Mouse (Mus musculus): ENCODE results near the gene Tnfrsf26.

Tnfrsf26 gene

GRCm38 (mm10) chr7:143599428-143600230 is 28.9 kb downstream of the Tnfrsf26 start, which contains the start of gene Cars:
Gene Cars, minus strand, starts transcription at chr7:143600090.
- peak; percentile 98 for DNase-seq (ENCODE audit: low read depth)

- no peak for DNase-seq (ENCODE audit: low read depth)
Observed at GRCm38 (mm10) chr7:143594865-143595264, 33.7 kb downstream of the Tnfrsf26 start.

DNA sequence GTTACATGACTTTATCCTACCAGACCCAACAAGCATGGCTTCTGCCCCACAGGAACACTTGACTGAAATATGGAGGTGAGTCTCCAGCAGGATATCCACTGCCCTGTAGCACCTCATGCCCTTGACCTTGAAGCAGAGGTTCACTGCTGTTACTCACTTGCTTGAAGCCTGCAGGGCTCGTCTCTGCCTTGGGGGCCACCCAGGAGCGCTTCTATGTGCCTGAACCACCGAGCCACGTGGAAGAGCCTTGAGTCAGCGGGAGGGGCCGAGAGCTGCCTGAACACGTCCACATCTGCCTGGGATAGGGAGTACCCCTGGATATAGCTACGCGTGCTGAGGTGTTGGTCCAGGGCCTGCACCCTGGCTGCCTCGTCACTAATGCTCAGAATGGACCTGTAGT is 36.3 kb downstream of the Tnfrsf26 start:
- DNase-seq (ENCODE audit: low read depth), result no peak

DNA sequence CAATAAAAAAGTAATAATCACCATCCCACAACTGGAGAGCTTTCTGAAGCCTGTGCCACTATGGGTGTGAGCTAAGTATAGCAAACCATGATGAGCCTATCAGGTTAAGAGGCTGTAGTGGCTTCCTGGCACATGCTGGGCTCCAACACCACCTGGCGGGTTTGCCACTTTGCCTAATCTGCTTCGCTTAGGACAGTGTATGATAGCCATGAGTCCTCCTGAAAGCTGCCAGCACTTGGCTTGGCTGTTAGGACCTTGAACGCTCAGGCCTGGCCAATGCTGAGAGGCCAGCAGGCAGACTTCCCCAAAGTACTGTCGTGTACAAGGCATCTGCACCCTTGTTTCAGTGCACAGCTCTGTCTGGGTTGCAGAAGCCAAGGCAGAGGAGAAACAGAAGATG is 40.5 kb downstream of the Tnfrsf26 start:
- no peak for DNase-seq (ENCODE audit: low read depth)

GRCm38 (mm10) chr7:143587586-143587985 is 40.9 kb downstream of the Tnfrsf26 start:
- no peak for DNase-seq (ENCODE audit: low read depth)

DNA sequence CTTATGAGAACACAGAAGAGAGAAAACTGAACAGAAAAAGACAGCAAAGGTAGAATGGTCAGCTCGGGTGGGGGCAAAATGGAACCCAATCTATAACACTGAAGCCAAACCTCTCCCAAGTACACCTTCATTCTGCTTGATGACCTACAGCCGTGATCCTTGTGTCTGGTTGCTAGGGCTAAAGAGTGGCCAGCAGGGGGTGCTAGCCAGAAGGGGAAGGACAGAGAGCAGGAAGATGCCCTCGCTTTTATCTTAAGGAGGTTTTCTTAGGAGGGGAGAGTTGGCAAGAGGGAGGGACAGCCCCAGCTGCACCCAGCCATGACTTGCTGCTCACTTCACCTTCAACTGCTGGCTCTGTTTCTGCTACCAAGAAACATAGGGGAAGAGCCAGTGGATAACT is 44.6 kb downstream of the Tnfrsf26 start:
- peak; percentile 88 for DNase-seq (ENCODE audit: low read depth)

DNA sequence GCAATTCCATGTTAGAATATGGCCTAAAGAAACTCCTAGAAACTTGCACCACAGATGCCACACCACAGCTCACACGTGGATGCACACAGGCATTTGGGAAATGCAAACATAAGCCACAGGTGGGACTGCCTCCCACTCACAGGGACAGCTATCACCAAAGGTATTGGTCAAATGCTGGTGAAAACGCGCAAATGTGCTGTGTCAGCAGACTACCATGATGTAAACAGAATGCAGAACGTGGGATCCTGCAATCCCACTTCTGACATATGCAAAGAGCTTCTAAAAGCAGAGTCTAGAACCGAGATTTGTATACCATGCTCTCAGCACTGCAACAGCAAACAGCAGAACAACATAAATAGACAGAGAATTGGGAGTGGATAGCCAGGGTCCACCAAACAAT is 45.5 kb downstream of the Tnfrsf26 start:
- DNase-seq (ENCODE audit: low read depth), result no peak

DNA sequence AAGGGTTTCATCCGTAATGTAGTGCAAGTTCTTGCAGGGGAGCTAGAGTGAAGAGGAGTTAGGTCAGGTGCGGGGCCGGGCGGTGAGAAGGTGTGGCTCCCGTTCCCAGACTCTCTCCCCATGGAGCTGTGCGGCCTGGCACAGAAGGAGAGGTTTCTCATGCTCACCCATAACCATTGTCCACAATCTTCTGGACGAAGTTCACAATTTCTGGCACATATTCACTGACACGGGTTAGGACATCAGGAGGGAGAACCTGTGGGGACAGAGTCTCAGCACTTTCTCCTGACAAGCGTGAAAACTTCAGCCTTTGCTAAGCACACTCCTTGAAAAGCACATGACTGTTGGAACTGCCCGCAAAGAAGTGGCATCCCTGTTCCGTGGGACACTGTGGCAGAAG is 52.8 kb downstream of the Tnfrsf26 start:
- DNase-seq (ENCODE audit: low read depth), result no peak

DNA sequence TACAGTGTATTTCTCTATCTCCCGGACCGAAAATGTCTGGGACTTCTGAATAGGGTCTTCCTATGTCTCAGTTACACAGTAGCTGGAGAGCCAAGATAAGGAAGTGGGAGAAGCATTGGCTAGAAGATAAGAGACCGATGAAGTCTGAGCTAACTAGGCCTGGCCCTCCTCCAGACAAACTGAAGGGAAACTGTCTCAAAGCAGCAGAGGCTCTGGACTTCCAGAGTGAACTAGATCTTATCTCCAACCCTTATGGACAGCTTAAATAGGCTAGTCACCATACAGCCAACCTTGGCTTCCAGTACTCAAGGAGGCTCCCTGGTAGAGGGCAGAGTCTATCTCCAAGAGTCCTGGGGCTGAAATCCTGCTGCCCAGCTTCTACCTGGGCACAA is 62.9 kb downstream of the Tnfrsf26 start:
- DNase-seq (ENCODE audit: low read depth), result no peak

- no peak for DNase-seq (ENCODE audit: low read depth)
Observed at GRCm38 (mm10) chr7:143565015-143565647, 63.4 kb downstream of the Tnfrsf26 start.

- DNase-seq (ENCODE audit: low read depth), result no peak
Observed at GRCm38 (mm10) chr7:143563787-143564186, 64.7 kb downstream of the Tnfrsf26 start.

Measured in induced T-regulatory cell, adult 2 months (primary cell).